Mouse (Mus musculus) G1E (cell line): Measurements from ENCODE around the gene Plb1. TPM values are rescaled to one million over a fixed set of nuclear protein-coding genes. Genes with fewer than 3 reads are reported as not detected.

Source experiments
- ATAC-seq: 2 replicates; pipeline ENCODE4 v1.8.0; 2016; ENCODE audit warnings: mild to moderate bottlenecking; ENCODE audit not compliant: insufficient number of reproducible peaks, poor library complexity, low FRiP score, severe bottlenecking; ENCODE audit errors: extremely low read depth
- DNase-seq: peaks from one replicate; pipeline ENCODE4 v3.0.0; 2012; ENCODE audit warnings: low spot score
- H3K27me3 ChIP-seq: 2 replicates; pipeline ENCODE4 v1.6.1; 2012; ENCODE audit warnings: mild to moderate bottlenecking, low read length, inconsistent platforms; ENCODE audit not compliant: insufficient read depth
- H3K36me3 ChIP-seq: replicated peaks from 2 replicates; pipeline ENCODE3; 2012; ENCODE audit warnings: mild to moderate bottlenecking, inconsistent platforms
- H3K4me1 ChIP-seq: 2 replicates; pipeline ENCODE4 v1.6.1; 2012; ENCODE audit warnings: low read depth, low read length, inconsistent platforms, mixed read lengths; ENCODE audit not compliant: insufficient read depth
- H3K4me3 ChIP-seq: 2 replicates; pipeline ENCODE4 v1.5.1; 2012; ENCODE audit warnings: low read depth, mild to moderate bottlenecking, inconsistent platforms, low read length, moderate library complexity, mixed read lengths
- H3K9me3 ChIP-seq: replicated peaks from 2 replicates; pipeline ENCODE4 v1.6.1; 2012; ENCODE audit warnings: inconsistent platforms
- CTCF ChIP-seq: IDR thresholded peaks from 2 replicates; pipeline ENCODE4 v1.5.1; 2012; ENCODE audit warnings: low read depth, low read length, inconsistent platforms, mixed read lengths
- GATA1 ChIP-seq: IDR thresholded peaks from 2 replicates; pipeline ENCODE4 v1.6.1; 2012; ENCODE audit warnings: borderline replicate concordance, low read length, inconsistent platforms, mixed read lengths
- GATA2 ChIP-seq: IDR thresholded peaks from 2 replicates; pipeline ENCODE4 v1.6.1; 2012; ENCODE audit warnings: low read depth, low read length, inconsistent platforms, borderline replicate concordance
- POLR2AphosphoS5 ChIP-seq: IDR thresholded peaks from 2 replicates; pipeline ENCODE4 v1.6.1; 2012; ENCODE audit warnings: low read depth, low read length, inconsistent platforms; ENCODE audit not compliant: insufficient replicate concordance
- TAL1 ChIP-seq: conservative IDR thresholded peaks from 2 replicates; pipeline ENCODE4 v1.6.1; 2012; ENCODE audit warnings: low read depth, low read length, inconsistent platforms, mixed read lengths
- polyA plus RNA-seq: library from polyadenylated mRNA; stranded (reverse); fragments of >175 nt; gene quantifications from 2 replicates; pipeline ENCODE4 v1.2.3, GENCODE M21; 2012
- total RNA-seq, 2 experiments: library from RNA; stranded (forward) in 1 of 2; stranded (reverse) in 1 of 2; fragments of 200-1000 nt in 1 of 2; fragments of >200 nt in 1 of 2; fragmentation: Nextera tagmentation in 1 of 2; gene quantifications; 2 replicates each; pipeline ENCODE4 v1.2.3; 2014 to 2017

Gene Plb1
- total and polyA plus RNA-seq, 3 experiments: 0.27 TPM; not detected in 2

DNA sequence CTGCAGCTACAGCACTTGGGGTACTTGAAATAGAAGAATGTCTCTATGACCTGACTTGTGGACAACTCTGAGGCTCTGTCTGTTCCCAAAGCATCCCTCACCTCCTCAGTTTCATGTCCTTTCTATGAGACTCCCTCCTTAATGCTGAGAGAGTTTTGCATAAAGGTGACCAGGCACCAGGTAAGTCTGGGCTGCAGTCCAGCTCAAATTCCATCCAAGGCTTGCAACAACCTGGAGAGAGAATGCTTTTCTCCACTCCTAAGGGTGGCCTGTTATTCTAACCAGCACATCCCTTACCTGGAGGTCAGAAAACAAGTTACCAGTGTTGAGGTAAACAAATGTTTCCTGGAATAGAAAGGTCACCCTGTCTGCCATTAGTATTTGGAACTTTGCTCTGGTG is 159.8 kb downstream of the Plb1 start:
- peaks cover 5% of the 10 kb centered on the region; the same call in 1 of the 2 replicates for H3K27me3 ChIP-seq
- H3K36me3 ChIP-seq: no peaks in the 10 kb centered on the region
- no peaks in the 10 kb centered on the region for H3K4me1 ChIP-seq
- H3K4me3 ChIP-seq: no peak overlapping the region
- no peaks in the 10 kb centered on the region for H3K9me3 ChIP-seq
- TF ChIP-seq CTCF: no peak
- no peak for TF ChIP-seq POLR2AphosphoS5
- ATAC-seq (no peak), DNase-seq (no peak)

DNA sequence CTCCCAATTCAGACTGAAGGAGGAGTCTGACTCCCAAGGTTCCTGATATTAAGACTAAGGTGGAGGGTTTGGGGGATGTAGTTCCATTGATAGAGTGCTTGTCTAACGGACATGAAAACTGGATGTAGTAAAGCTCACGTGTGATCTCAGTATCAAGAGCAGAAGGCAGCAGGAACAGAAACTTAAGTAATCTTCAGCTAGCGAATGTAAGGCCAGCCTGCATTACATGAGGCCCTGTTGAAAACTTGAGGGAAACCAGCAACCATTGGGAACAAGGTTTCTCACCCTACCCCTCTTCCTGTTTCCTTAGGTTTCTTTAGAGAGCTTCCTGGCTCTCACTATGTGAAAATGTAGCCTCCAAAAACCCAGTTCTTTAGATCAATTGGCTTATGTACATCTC is 162.1 kb downstream of the Plb1 start:
- H3K4me3 ChIP-seq: no peak overlapping the region
- H3K27me3 ChIP-seq: peaks cover 24% of the 10 kb centered on the region
- ATAC-seq (no peak), DNase-seq (no peak)
- no peaks in the 10 kb centered on the region for H3K9me3 ChIP-seq
- no peaks in the 10 kb centered on the region for H3K4me1 ChIP-seq
- TF ChIP-seq GATA2: no peak
- TF ChIP-seq GATA1: no peak
- TF ChIP-seq TAL1: no peak
- no peak for TF ChIP-seq POLR2AphosphoS5
- TF ChIP-seq CTCF: no peak
- H3K36me3 ChIP-seq: no peaks in the 10 kb centered on the region

DNA sequence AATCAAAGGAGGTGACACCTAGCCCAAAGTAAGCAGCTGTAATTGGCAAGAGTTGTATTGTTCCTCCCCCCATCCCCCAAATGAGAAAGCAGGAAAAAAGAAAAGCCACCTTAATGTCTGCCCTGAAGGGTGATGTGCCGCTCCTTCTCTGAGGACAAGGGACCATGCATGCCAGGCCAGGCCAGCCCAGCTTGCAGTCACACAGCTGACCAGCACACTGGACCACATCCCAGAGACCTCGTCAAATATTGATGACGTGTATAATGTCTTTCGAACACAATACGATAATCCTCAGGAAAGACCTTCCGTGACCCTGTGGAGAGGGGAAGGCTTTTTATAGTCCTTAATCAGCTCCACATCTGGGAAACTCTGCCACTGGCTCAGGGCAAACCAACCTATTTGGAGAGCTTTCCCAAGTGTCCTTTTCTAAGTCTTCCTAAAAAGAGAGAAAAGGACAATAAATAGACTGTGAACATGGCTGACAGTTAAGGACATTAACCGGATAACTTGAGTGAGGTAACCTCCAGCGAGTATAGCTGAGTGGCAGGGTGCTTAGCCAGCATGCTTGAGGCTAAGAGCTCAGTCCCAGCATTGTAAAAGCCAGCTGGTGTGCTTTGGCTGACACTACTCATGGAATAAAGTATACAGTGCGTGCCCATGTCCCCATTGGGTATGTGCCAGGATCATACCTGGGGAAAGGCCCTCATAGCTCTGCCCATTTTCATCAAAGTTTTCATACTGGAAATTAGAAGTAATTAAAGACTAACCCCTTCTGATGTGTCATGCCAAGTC is 162.8 kb downstream of the Plb1 start:
- no peaks in the 10 kb centered on the region for H3K36me3 ChIP-seq
- H3K4me1 ChIP-seq: no peaks in the 10 kb centered on the region
- no peaks in the 10 kb centered on the region for H3K9me3 ChIP-seq
- H3K4me3 ChIP-seq: no peak overlapping the region
- ATAC-seq (no peak), DNase-seq (no peak)
- TF ChIP-seq POLR2AphosphoS5 (no peak), GATA1 (no peak), TAL1 (no peak), GATA2 (no peak), CTCF (no peak)
- peaks cover 30% of the 10 kb centered on the region for H3K27me3 ChIP-seq

DNA sequence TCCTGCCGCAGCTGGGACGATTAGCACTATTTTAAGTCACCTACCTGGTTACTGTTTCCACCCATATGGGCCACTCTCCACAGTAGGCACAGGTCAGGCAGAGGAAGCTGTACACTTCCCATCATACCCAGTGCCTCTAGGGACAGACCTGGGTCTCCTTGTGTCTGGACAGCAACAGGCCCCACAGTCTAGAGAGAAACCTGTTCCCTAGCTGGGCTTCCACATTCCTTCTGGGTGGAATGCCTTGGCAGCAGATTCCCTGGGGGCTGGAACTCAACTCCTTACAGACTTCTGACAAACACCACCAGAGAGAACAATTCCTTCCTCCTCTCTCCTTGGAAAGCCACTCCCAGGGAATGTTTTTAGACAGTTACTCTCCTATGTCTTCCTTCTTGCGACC is 165.2 kb downstream of the Plb1 start:
- Histone ChIP-seq H3K27me3 (peaks cover 41% of the 10 kb centered on the region), H3K9me3 (no peaks in the 10 kb centered on the region), H3K36me3 (no peaks in the 10 kb centered on the region), H3K4me1 (no peaks in the 10 kb centered on the region), H3K4me3 (no peak overlapping the region)
- TF ChIP-seq GATA2: no peak
- no peak for TF ChIP-seq GATA1
- no peak for TF ChIP-seq POLR2AphosphoS5
- no peak for TF ChIP-seq CTCF
- no peak for TF ChIP-seq TAL1
- DNase-seq (no peak), ATAC-seq (no peak)

DNA sequence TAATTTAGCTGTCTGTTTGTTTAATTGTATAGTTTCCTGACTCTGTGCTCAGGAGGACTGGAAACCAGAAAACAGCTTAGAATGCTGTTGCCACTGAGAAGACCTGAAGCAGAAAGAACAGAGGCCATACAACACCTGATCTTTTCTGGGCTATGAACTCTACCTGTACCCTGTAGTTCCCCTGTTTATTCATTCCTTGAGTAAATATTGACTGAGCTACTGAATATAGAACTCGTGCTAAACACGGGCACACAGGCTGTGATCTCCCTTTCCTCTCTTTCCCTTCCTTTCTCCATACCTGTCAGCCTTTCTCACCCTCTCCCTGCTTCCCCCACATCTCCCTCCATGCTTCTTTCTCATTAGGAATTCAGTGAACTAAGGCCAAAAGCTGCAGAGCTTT is 168.4 kb downstream of the Plb1 start:
- no peak for TF ChIP-seq GATA1
- TF ChIP-seq POLR2AphosphoS5: no peak
- TF ChIP-seq CTCF: no peak
- TF ChIP-seq GATA2: no peak
- TF ChIP-seq TAL1: no peak
- Histone ChIP-seq H3K4me1 (no peaks in the 10 kb centered on the region), H3K36me3 (no peaks in the 10 kb centered on the region), H3K4me3 (no peak overlapping the region), H3K27me3 (peaks cover 45% of the 10 kb centered on the region), H3K9me3 (no peaks in the 10 kb centered on the region)
- no peak for ATAC-seq
- no peak for DNase-seq

DNA sequence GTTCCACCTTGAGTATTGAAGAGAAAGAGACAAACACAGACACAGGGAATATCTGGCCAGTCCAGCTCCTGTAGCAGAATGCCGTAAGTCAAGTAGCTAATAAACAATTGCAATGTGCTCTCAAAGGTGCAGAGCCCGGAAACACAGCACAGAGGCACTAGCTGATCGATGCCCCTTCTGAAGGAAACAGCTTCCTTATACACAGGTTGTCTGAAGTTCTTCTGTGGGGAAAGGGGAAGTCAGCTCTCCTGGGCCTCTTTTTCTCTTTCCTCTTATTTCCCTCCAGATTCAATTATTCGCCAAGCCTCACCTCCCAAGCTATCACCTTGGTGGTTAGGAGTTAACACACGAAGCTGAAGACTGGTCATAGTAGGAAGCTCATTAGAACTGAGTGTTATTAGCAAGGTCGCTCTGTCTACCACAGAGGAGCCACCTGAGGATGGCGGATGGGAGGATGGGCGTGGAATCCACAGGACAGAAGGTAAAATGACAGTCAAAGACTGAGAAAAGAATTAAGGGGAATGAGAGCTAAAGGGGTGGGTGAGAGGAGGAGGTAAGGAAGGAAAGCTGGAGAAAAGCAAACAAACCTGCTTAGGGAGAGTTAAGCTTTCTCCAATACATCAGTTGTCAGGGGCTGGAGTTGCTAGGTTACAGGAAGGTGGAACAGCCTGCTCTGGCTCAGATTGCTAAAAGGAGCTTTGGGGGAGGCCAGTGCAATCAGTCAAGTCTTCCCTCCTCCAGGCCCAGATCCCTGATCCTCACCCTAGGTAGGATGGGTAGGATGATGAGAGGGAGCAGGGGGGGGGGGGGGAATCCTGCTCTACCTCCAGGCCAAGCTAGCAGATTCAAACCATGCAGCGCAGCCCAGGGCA is 170.8 kb downstream of the Plb1 start:
- no peak for ATAC-seq
- no peak for DNase-seq
- H3K27me3 ChIP-seq: peaks cover 40% of the 10 kb centered on the region
- H3K4me1 ChIP-seq: no peaks in the 10 kb centered on the region
- H3K36me3 ChIP-seq: no peaks in the 10 kb centered on the region
- no peak overlapping the region for H3K4me3 ChIP-seq
- no peaks in the 10 kb centered on the region for H3K9me3 ChIP-seq
- TF ChIP-seq CTCF (no peak), TAL1 (no peak), POLR2AphosphoS5 (no peak), GATA1 (no peak), GATA2 (no peak)
